Mouse (Mus musculus): ENCODE measurements around the gene Gabarapl1.
A peak's percentile ranks its signal among the peaks of the same experiment; 100 is the strongest.

Gabarapl1 gene

DNA sequence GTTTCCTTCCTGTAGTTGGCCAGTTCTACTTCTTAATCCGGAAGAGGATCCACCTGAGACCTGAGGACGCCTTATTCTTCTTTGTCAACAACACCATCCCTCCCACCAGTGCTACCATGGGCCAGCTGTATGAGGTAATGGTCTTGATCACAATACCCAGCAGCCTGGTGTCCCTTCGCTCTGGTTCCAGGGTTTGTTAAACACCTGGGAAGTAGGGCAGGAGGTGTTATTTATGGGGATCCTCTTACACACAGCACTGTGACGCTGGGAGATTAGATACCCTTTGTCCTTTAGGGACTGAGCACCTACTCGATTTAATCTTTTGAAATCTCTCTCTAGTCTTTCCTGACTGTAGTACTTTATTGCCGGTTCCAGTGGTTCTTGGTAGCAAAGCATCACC, 5.6 kb downstream of the Gabarapl1 start:
- no peak for DNase-seq

DNA sequence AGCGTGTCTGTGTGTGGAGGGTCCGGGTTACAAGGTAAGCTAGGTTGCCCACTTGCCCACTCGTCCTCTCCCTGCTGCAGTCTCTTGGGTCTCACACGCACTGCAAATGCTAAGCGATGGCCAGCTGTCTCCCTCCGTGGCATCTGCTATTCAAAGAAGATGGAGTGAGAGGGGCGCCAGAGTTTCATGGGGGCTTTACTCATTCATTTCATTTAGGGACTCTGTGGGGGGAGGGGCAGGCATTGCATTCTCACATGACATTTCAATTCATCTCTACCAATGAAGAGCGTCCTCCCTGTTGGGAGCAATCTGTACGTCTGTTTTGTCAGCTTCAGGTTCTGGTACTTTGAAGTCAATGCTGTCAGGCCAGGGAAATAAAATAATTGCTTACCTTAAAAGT, 9.0 kb downstream of the Gabarapl1 start:
- DNase-seq = no peak

DNA sequence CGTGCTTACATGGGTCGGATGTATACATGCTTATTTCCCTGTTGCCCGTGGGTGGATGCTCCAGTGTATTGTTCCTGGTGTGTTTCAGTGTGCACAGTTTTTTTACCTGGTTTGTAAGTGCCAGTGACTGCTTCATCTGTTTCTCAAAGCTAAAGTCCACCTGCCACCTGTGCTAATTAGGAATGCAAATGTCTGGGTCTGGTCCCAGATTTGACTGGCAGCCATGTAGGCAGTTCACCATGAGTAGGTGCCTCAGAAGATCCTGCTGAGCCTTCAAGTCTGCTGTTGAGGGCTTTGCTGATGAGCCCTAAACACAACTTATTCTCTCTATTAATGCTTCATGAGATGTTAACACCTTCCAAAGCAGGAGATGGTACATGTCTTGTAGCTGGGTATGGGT, 9.6 kb downstream of the Gabarapl1 start:
- DNase-seq = no peak

DNA sequence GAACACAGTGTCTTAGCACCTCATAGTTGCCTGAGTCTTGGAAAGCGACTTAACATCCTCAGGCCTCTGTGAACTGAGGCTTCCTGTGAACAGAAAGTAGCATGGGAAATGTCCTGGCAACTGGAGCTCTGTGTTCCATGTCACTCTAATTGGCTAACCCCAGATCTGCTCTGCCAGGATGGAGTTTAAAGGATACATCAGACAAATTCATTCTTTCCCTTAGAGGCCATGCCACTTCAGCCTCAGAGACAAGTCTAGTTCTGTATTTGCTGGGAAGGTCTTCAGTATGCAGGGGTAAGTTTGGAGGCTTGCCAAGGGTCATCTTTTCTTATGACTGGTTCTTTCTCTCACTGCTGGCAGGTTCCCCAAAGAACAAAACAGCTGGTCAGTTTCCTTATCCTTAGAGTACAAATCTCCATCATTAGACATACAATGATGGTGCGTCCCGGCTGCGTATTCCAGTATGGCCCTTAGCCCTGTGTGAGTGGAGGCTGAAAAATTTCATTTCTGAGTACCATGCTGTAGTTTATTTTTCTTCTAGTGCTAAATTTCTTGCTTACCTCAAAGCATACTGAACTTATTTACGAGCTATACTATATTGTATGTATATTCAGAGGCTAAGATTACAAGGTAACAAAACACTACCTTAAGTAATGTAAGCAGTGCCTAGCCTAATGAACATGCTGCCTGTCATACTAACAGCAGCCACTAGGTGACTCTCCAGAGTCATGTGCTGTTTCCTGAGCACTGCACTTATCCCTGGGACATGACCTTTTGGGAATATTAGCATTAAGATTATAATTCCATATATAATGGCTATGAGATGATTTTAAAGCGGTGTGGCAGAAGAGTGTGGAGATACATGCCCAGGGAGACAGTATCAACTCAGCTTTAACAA, 11.0 kb downstream of the Gabarapl1 start:
- DNase-seq = peak; percentile 56 to 65

DNA sequence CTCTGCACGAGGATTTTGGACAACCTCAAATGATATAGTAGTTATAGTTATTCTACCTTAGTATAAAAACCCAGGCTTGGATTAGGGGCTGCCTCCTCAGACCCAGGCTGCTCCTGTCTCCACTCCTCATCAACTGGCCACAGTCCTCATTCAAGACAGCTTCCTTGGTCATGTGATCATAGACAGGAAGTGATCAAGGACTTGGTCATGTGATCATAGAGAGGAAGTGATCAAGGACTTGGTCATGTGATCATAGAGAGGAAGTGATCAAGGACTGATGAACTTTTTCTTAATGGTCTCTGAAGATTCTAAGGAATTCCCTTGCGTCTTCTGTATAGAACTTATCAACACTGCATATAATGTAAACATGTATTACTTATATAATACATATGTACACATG, 14.3 kb downstream of the Gabarapl1 start:
- no peak for DNase-seq

DNA sequence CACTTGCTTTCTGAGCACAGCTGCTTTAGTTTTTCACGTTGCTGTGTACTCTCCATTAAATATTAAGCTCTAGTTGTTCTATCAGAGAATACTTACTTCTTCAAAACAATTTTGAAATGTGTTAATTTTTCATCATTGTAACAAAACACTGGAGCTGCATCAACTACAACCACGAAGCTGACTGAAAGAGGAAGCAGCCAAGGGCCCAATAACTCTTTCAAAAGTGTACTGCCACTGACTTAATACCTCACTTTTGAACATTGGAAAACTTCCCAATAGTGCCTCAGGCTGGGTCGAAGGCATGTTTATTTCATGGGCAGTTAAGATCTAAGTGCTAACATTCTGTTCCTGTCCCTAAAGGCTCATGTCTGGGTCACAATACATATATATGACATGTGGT, 15.0 kb downstream of the Gabarapl1 start:
- DNase-seq = no peak

DNA sequence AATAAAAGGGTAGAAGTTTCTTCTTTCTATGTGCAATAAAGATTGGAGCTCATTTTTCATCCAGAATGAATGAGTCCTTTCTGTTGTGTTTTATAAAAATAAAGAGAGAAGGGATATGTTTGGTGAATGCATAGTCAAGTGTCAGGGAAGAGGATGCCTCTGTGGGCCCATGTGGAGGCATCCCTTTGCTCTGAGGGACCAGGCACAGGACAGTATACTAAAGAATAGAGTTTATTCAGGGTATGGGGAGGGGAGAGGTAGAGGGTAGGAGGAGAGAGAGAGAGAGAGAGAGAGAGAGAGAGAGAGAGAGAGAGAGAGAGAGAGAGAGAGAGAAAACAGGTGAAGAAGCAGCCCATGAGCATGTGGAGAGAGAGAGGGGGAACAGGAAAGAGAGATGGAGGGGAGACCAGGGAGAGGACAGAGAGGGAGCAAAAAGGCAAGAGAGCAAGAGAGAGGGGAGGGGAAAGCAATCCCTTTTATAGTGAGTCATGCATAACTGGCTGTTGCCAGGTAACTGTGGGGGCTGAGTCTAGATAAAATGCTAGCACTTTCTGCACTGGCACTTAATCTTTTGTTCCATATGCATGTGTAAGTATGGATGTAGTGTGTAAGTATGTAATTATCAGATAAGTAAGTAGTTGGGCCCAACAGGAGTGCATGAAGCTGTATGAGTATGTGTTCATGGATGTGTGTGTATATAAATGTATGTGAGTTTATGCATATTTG, 24.5 kb downstream of the Gabarapl1 start:
- DNase-seq = no peak

DNA sequence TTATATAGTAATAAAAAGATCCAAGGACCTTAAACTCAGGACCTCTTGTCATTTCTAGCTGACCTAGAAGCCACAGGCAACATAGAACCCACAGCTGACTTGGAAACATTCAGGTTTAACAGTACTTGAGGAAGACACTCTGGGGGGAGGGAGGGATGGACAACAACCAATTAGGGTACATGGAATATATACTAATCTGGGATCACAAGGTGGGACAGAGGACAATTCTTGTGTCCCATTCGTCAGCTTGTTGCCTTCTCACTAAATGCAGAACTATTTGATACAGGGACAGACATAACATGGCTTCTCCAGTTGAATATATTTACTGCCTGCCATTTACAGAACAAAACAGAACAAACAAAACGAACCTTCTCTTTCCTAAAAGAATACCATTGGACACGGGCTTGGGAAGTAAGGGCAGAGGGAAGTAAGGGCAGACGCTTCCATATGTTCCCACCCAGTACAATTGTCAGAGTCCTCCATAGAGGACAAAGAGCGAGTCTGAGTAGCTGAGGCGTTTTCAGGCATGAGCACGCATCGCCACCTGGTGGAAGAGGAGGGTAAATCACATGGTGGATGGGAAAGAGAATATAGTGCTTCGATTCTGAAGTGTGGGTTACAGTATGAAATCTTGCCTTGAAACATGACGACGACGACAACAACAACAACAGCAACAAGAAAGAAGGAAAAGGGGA, 26.1 kb downstream of the Gabarapl1 start:
- DNase-seq = peak; percentile 46 to 63

DNA sequence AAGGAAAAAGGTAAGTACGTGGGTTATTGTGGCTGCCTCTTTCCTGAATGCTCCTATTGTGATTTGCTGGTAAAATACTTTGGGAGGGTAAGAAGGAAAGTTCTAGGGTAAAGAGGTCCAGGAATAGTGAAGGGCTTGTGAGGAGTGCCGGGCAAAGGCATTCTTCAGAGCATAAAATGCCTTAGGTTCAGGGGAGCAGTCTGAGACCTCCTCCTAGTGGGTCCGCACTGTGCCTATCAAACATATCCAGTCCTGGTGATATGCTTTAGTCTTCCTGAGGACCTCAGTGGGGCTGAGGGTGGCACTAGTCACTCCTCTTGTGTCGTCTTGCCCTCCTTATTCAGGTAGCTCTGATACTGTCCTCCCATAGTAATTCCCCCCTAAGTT, 26.7 kb downstream of the Gabarapl1 start:
- no peak for DNase-seq

DNA sequence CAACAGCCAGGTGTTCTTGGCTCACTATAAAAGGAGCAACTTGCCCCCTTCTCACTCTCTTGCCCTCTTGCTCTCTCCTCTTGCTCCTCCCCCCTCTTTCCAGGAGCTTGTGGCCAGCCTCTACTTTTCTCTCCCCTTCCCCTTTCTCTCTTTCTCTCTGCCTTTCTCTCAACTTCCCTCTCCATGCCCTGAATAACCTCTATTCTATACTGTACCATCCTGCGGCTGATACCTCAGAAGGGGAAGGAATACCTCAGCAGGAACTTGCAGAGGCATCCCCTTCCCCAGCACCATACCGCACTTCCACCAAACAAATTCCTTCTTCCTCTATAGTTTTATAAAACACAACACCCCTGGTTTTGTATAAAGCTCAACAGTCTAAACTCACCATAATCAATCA, 32.3 kb downstream of the Gabarapl1 start:
- no peak for DNase-seq

DNA sequence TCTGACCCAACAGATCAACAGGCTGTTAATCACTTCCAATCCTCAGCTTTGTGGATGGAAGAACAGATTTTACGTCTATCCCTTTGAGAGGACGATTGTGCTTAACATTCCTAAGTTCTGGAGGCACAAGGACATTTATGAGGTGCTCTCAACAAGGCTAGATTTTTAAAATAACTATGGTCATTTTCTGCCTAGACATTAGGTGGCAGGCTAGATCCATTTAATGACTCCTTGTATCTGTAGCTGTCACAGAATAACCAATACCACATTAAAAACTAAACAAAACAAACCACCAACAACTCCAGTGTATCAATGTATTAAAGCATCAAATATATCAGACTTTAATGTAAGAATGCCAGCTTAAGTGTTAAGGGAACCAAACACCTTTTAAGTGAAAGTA, 42.4 kb downstream of the Gabarapl1 start:
- no peak for DNase-seq

DNA sequence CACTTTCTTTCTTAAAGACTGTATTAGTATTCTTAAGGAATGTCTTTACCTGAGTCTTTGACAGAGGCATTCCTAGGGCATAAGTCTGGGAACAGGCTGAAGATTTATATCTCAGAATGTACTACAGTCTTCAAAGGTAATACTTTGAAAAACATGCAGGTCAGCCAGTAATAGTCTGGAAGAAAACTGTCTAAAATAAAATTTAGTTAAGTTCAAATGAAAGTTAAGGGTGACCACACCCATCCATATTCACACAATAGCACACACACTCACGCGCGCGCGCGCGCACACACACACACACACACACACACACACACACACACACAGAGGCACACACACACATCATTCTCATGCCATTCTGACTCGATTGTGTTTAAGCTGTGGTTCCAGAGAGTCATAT, 44.6 kb downstream of the Gabarapl1 start, which contains the start of gene Klre1:
Klre1 (plus strand) TSS at position 301 of the 400 bp plus-strand sequence.
- DNase-seq = no peak

DNA sequence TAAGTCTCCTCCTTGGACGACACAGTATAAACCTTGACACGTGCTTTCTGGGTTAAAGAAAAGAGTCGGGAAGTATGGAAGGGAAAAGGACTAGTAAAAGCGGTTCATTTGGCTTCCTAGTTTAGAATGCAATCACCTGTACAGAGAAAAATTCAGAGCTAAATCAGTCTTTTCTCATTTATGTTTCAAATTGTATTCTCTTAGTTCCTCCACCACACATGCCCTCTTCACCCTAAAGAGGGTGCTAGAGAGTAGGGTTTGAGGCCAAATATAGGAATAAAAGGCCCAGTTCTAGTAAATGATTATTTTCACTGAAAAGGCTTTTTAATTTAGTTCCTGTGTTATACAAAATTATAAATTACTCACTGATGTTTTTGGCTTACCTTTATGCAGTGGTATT, 48.3 kb downstream of the Gabarapl1 start:
- DNase-seq = no peak

DNA sequence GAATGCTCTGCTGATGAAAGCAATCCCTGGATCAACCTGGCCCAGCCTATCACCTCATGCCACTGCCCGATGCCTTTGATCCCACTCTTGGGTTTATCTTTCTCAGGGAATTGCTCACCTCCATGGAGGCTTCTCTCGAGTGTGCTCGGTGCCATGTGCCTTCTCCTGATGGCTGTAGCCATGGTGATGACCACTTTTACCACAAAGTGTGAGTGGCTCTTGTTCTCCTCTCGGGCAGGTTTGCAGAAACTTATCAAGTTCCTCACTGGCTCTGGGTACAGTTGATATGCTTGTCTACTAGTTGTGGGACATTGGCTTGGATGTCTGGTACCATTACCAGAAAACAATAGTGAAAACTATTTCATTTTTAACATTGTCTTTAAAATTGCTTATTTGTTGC, 48.9 kb downstream of the Gabarapl1 start:
- DNase-seq = no peak

DNA sequence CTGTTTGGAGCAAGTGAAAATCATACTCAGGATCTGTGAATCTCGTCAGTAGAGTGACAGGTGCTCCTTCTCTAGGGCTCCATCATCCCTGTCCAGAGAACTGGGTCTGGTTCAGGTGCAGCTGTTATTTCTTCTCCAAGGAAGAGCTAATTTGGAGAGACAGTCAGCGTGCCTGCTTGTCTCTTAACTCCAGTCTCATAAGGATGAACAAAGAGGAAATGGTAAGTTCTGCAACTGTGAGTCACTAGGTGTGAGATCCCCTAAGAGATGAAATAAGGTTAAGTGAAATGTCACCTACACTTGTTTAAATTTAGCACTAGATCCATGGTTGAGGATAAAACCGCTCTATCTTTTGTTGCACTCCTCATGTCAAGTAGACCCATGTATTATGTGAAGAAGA, 50.1 kb downstream of the Gabarapl1 start:
- DNase-seq = no peak

DNA sequence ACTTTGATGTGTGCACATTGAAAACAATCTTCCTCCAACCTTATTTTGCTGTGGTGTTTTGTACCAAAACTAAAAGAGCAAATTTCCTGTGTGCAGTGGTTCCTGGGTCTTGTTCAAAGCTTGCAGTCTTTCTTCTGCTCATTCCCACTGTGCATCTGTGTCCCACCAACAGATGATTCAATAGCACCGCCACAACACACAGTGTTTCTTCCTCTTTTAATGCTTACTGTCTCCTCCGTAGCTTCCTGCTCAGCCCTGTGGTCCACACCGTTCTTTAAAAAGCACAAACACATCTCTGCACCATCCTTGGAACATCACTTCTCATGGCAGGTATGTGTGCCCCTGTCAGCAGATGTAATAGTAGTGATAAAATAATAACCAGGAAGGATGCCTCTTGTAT, 58.5 kb downstream of the Gabarapl1 start, which contains the start of gene Klrd1:
Klrd1 (plus strand) TSS at position 275 of the 400 bp plus-strand sequence.
- no peak for DNase-seq
